Mouse (Mus musculus) heart, embryonic 13.5 days (tissue): Measurements from ENCODE around the gene Orc2. TPM values are rescaled to one million over a fixed set of nuclear protein-coding genes. Genes with fewer than 3 reads are reported as not detected.

Experiments
- ATAC-seq: fragments of 200-750 bp; cut with Nextera tagmentation; 2 replicates; pipeline ENCODE4 v1.8.0; 2017; ENCODE audit warnings: moderate TSS enrichment; ENCODE audit not compliant: insufficient number of reproducible peaks, low FRiP score, low TSS enrichment; ENCODE audit errors: extremely low read depth
- H3K27ac ChIP-seq: fragments of 300-500 bp; sonication (generic); replicated peaks from 2 replicates; pipeline ENCODE4 v1.5.1; 2015; ENCODE audit warnings: moderate library complexity, mild to moderate bottlenecking, inconsistent platforms
- H3K27me3 ChIP-seq: fragments of 300-500 bp; sonication (generic); replicated peaks from 2 replicates; pipeline ENCODE4 v1.6.1; 2015; ENCODE audit warnings: mild to moderate bottlenecking, inconsistent platforms
- H3K36me3 ChIP-seq: fragments of 300-500 bp; sonication (generic); 2 replicates; pipeline ENCODE4 v1.6.1; 2015; ENCODE audit warnings: mild to moderate bottlenecking, inconsistent platforms
- H3K4me1 ChIP-seq: fragments of 300-500 bp; sonication (generic); 2 replicates; pipeline ENCODE4 v1.6.1; 2015; ENCODE audit warnings: inconsistent platforms
- H3K4me2 ChIP-seq: fragments of 300-500 bp; sonication (generic); 2 replicates; pipeline ENCODE4 v1.6.1; 2015; ENCODE audit warnings: inconsistent platforms, mild to moderate bottlenecking, moderate library complexity
- H3K4me3 ChIP-seq: fragments of 300-500 bp; sonication (generic); 2 replicates; pipeline ENCODE4 v1.5.1; 2015; ENCODE audit warnings: moderate library complexity, mild to moderate bottlenecking, inconsistent platforms
- H3K9ac ChIP-seq: fragments of 300-500 bp; sonication (generic); 2 replicates; pipeline ENCODE4 v1.6.1; 2015; ENCODE audit warnings: inconsistent platforms, mild to moderate bottlenecking, moderate library complexity
- H3K9me3 ChIP-seq: fragments of 300-500 bp; sonication (generic); 2 replicates; pipeline ENCODE4 v1.6.1; 2016; ENCODE audit warnings: inconsistent platforms
- WGBS: fragments of 180-500 bp; shearing (Covaris S2); methylation state at CpG from one replicate; pipeline ENCODE4 v1.1.7; 2015; ENCODE audit warnings: mixed read lengths; 5-methylcytosine and 5-hydroxymethylcytosine counted together
- polyA plus RNA-seq: library from polyadenylated mRNA; unstranded; fragments of >200 nt; fragmentation: Nextera tagmentation; extraction: Ambion mirVana; gene quantifications from 2 replicates; pipeline ENCODE4 v1.2.1, GENCODE M21; 2015

Gene Orc2
- polyA plus RNA-seq, 1 experiment from 2014 or later: 19.6 TPM

DNA sequence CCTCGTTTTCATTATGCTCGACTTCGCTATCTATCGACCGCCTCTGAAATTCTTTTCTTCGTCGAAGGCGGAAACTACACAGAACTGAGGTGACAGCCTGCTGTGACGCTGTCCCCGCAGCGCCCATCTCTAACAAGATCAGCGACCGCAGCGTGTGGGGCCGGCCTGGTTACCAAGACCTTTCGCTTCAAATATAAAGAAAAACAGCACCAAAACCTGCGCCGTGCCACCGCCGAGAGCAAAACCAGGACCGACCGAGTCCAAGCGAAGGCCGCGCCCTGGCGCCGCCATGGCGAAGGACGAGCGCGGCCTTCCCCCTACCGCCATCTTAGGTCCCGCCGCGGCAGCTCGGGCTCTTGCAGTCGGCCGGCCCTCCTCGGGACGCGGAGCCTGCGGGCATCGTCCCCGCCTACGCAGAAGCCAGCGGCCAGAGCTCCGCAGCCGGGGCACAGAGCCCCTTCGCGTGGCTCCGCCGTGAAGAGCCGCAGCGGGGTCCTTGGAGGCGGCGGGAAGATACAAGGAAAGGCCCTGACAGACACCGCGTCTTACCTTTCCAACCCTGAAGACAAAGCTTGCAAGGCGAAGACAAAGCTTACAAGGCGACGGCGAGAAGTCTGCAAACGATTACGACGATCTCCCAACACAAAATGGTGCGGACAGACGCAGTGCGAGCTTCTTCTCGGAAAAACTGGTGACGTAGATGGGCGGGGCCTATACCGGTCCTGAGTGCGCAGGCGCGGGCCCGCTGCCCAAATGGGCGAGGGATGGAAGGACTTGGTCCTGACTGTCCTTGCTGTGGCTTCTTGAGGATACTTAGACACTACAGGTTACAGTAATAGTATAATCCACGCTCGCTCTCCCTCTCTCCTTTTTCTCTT, 81.3 kb downstream of the Orc2 start, which contains the start of gene Clk1:
Gene Clk1, minus strand, starts transcription at position 696 of the 878 bp plus-strand sequence.
- peaks cover 29% of the 10 kb centered on the region for H3K36me3 ChIP-seq
- H3K4me3 ChIP-seq: peak within 1 kb of the TSS; percentile 99
- no peaks in the 10 kb centered on the region for H3K27me3 ChIP-seq
- peak within 1 kb of the TSS; percentile 100 for H3K9ac ChIP-seq
- peak; percentile 87 for ATAC-seq
- H3K9me3 ChIP-seq: no peaks in the 10 kb centered on the region
- peak within 1 kb of the TSS; percentile 89 for H3K4me2 ChIP-seq
- under 1% methylated on average over 79 of the region's 79 CpGs for WGBS
- H3K4me1 ChIP-seq: peaks cover 28% of the 10 kb centered on the region
- peak within 1 kb of the TSS; percentile 100 for H3K27ac ChIP-seq

DNA sequence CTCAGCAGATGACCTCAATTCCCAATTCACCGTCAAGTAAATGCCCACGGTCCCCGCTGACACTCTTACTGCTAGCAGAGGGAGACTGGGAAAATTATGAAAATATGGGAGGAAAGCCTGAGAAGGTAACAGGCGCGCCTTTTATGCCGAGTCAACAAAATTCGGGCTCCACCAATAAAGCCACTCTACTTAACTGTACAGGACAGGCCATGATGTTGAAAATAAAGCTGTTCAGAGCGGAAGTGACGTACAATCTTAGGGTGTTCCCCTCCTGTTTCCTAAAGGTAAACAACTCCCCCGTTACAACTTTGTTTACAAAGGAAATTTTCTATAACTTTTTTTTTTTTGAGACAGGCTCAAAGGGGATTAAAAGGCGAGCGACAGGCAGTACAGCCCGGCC, 82.0 kb downstream of the Orc2 start:
- 4% methylated on average over 13 of the region's 13 CpGs for WGBS

DNA sequence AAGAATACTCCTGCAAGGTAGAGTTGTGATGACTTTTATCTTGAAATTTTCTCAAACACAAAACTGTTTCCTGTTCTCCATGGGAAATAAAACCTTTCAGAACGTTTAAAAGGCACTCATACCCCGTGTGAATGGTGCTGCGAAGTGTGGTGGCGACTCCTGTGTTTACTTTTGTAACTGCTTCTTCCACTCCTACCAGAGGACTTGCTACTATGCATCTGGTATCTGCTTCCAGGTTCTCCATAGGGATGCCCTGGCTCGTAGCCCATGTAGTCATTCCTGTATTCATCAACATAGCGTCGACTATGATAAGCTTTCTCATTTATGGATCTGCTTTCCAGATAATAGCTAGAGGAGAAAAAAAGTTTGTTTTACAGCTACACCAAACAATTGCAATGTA, 83.9 kb downstream of the Orc2 start:
- no peak for ATAC-seq
- Histone ChIP-seq H3K9ac (no peak overlapping the region), H3K4me3 (peak overlapping the region; percentile 99), H3K4me2 (peak overlapping the region; percentile 89), H3K27me3 (no peaks in the 10 kb centered on the region), H3K9me3 (no peaks in the 10 kb centered on the region), H3K27ac (no peak overlapping the region), H3K36me3 (peaks cover 56% of the 10 kb centered on the region), H3K4me1 (peaks cover 28% of the 10 kb centered on the region)
- WGBS: 46% methylated on average over 7 of the region's 7 CpGs

More for the DNA sequence above, 82.0 kb downstream of the Orc2 start:
- H3K27me3 ChIP-seq: no peaks in the 10 kb centered on the region
- H3K27ac ChIP-seq: peak overlapping the region; percentile 100
- no peak for ATAC-seq
- H3K9me3 ChIP-seq: no peaks in the 10 kb centered on the region
- peak overlapping the region; percentile 99 for H3K4me3 ChIP-seq
- H3K36me3 ChIP-seq: peaks cover 37% of the 10 kb centered on the region
- peak overlapping the region; percentile 100 for H3K9ac ChIP-seq
- H3K4me1 ChIP-seq: peaks cover 28% of the 10 kb centered on the region
- H3K4me2 ChIP-seq: peak overlapping the region; percentile 89

DNA sequence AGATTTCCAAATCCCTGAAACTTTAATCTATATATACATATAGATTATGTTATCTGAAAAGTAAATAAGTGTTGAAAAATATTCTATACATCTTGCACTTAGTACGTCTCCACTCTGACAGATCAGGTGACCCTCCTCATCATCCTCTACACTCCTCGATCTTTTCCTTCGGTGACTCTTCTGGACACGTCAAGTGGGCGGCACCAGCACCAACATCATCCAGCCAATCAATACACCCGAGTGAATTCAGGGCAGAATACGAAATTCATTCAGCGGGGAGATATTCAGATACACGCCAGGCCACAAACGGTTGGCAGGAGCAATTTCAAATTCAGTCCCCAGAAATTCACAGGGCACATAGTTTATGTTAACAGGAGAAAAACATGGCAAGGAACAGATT, 84.9 kb downstream of the Orc2 start:
- WGBS: 77% methylated on average over 10 of the region's 10 CpGs
- peaks cover 64% of the 10 kb centered on the region for H3K36me3 ChIP-seq
- H3K4me3 ChIP-seq: 0 out of 2 replicates have a peak overlapping the region, but pooled peaks have one; percentile 13
- H3K4me1 ChIP-seq: peaks cover 28% of the 10 kb centered on the region
- peak overlapping the region; percentile 40 for H3K4me2 ChIP-seq
- H3K27ac ChIP-seq: no peak overlapping the region
- no peak for ATAC-seq
- H3K9me3 ChIP-seq: no peaks in the 10 kb centered on the region
- no peaks in the 10 kb centered on the region for H3K27me3 ChIP-seq
- H3K9ac ChIP-seq: no peak overlapping the region

DNA sequence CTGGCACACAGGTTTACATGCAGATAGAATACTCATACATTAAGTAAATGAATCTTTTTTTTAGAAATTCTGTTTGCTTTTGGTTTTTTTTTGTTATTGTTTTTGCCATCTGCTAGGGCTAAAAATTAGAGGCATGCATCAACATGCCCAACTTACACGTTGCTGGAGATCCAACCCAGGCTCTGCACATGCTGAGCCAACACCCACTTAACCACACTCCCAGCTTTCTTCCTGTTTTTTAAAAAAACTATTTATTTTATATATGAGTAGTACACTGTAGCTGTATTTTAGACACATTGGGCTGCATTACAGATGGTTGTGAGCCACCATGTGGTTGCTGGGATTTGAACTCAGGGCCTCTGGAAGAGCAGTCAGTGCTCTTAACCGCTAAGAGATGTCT, 88.9 kb downstream of the Orc2 start:
- WGBS: 88% methylated on average over 2 of the region's 2 CpGs

DNA sequence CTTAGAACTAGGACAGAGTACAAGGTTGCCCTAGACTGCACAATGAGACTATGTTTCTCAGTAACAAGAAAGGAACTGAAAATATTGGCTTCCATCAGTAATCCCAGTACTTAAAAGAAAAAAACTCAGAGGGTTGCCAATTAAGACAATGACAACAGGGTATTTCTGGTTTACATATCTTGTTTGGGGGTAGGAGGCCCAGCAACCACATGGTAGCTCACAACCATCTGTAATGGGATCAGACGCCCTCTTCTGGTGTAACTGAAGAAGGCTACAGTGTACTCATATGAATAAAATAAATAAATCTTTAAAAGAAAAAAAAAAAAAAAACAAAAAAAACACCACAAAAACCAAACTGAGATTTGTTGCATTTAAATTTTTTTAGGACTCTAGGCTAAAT, 89.5 kb downstream of the Orc2 start:
- Histone ChIP-seq H3K4me3 (no peak overlapping the region), H3K4me2 (no peak overlapping the region), H3K36me3 (peaks cover 95% of the 10 kb centered on the region), H3K27me3 (no peaks in the 10 kb centered on the region), H3K9me3 (no peaks in the 10 kb centered on the region), H3K4me1 (peaks cover 6% of the 10 kb centered on the region; the same call in 1 of the 2 replicates), H3K9ac (no peak overlapping the region), H3K27ac (no peak overlapping the region)
- ATAC-seq: no peak
- WGBS: 24% methylated on average over 1 of the region's 1 CpGs

More for the DNA sequence above, 88.9 kb downstream of the Orc2 start:
- Histone ChIP-seq H3K4me2 (no peak overlapping the region), H3K27me3 (no peaks in the 10 kb centered on the region), H3K9me3 (no peaks in the 10 kb centered on the region), H3K36me3 (peaks cover 92% of the 10 kb centered on the region), H3K4me3 (no peak overlapping the region), H3K9ac (no peak overlapping the region), H3K4me1 (peaks cover 9% of the 10 kb centered on the region), H3K27ac (no peak overlapping the region)
- no peak for ATAC-seq

Other genes starting within 250 kb of the Orc2 start
- not detected in 2 replicates for gene Aox2, start 226.8 kb downstream of the Orc2 start, polyA plus RNA-seq
- 205 and 209 TPM in 2 replicates for gene Bzw1, start 112.2 kb downstream of the Orc2 start, polyA plus RNA-seq
- gene Clk1, start 81.0 kb downstream of the Orc2 start, polyA plus RNA-seq: 117 and 129 TPM in 2 replicates
- 28.9 and 30.2 TPM in 2 replicates for gene Nif3l1, start 60.0 kb downstream of the Orc2 start, polyA plus RNA-seq
- gene Ppil3, start 59.6 kb downstream of the Orc2 start, polyA plus RNA-seq: 30.9 and 37.9 TPM in 2 replicates
- 3.8 and 4.3 TPM in 2 replicates for gene Fam126b, start 81.2 kb upstream of the Orc2 start, polyA plus RNA-seq
- gene Ndufb3, start 81.3 kb upstream of the Orc2 start, polyA plus RNA-seq: 195 and 218 TPM in 2 replicates
- not detected in 2 replicates for gene Als2cr12, start 190.9 kb upstream of the Orc2 start, polyA plus RNA-seq
- gene Cflar, start 206.4 kb upstream of the Orc2 start, polyA plus RNA-seq: 29.2 and 40.0 TPM in 2 replicates